Mouse (Mus musculus) bone marrow, adult 2 months (tissue): ENCODE data around the gene Sel1l.

Experiments used
- CTCF ChIP-seq: fragments of 200-500 bp; IDR thresholded peaks from 2 replicates; pipeline ENCODE4 v1.5.1; 2011; ENCODE audit warnings: low read length, control low read depth; ENCODE audit not compliant: control insufficient read depth, insufficient read depth
- POLR2A ChIP-seq: fragments of 200-500 bp; IDR thresholded peaks from 2 replicates; pipeline ENCODE4 v1.6.1; 2011; ENCODE audit warnings: low read depth, mild to moderate bottlenecking, control low read depth, low read length, borderline replicate concordance; ENCODE audit not compliant: control insufficient read depth

GRCm38 (mm10) chr12:91778211-91779003 lies 70.5 kb downstream of the Sel1l start:
- no peak for TF ChIP-seq CTCF
- TF ChIP-seq POLR2A = no peak
